8 mouse cellular contexts compared by ENCODE assay signal in genomic region chr5:103336689-103337490, GRCm38 (mm10).
DNase-seq lines count a peak whose midpoint lies in the region; ATAC-seq and TF ChIP-seq lines count a peak whose summit lies in the region.
"Had no signal": no experiment of that assay in that cellular context is flagged by ENCODE, and none has a peak within 500 bp of the region (broad histone marks: within the 10 kb centered on the region; RNA-seq: fewer than 3 reads in every experiment).

No protein-coding gene starts in this region.

- H3K9ac ChIP-seq in embryonic facial prominence, embryonic 13.5 days = no peak overlapping the region
- no peak overlapping the region for H3K9ac ChIP-seq in hindbrain, embryonic 11.5 days (ENCODE audit: low read depth, low read length)
- no peak overlapping the region for H3K9ac ChIP-seq in midbrain, postnatal 0 days (replicated peaks; ENCODE audit: low read length, poor library complexity, severe bottlenecking)

- peak overlapping the region; percentile 34 for H3K4me2 ChIP-seq in embryonic facial prominence, embryonic 13.5 days
- H3K4me2 ChIP-seq in hindbrain, embryonic 11.5 days (replicated peaks; ENCODE audit: low read depth, low read length) = peak overlapping the region; percentile 23; the same call in 1 of the 2 replicates
- peak overlapping the region; percentile 32 for H3K4me2 ChIP-seq in midbrain, postnatal 0 days (ENCODE audit: low read depth, low read length, poor library complexity, severe bottlenecking)

- no peak for TF ChIP-seq CTCF in layer of hippocampus, adult 2 months (conservative IDR thresholded peaks at IDR 0.05)
- TF ChIP-seq CTCF in midbrain, postnatal 0 days (IDR thresholded peaks at IDR 0.05) = no peak

- WGBS in embryonic facial prominence, embryonic 13.5 days = 21% methylated on average over 11 of the region's 11 CpGs
- 6% methylated on average over 11 of the region's 11 CpGs for WGBS in hindbrain, embryonic 11.5 days
- 23% methylated on average over 11 of the region's 11 CpGs for WGBS in midbrain, postnatal 0 days

- H3K4me1 ChIP-seq in embryonic facial prominence, embryonic 13.5 days = peaks cover 8% of the 10 kb centered on the region
- 0 out of 2 replicates have a peak, but pooled peaks cover 2% of the 10 kb centered on the region for H3K4me1 ChIP-seq in hindbrain, embryonic 11.5 days (replicated peaks; ENCODE audit: control insufficient read depth, insufficient read depth, low read length)
- peaks cover 14% of the 10 kb centered on the region for H3K4me1 ChIP-seq in midbrain, postnatal 0 days (ENCODE audit: insufficient read depth, low read length)

- DNase-seq in layer of hippocampus, adult 2 months (ENCODE audit: low spot score in 2 of 2) = no peak
- DNase-seq in layer of hippocampus, postnatal 25 days (ENCODE audit: extremely low spot score in 1 of 2, low spot score in 1 of 2) = no peak
- peak; percentile 60 for DNase-seq in hindbrain, embryonic 11.5 days (ENCODE audit: low spot score)
- DNase-seq in midbrain, postnatal 0 days (ENCODE audit: low spot score) = no peak
- no peak for DNase-seq in cerebellum, adult 8-10 months
- DNase-seq in layer of hippocampus, adult 8-10 months (ENCODE audit: low spot score in 2 of 2) = no peak
- DNase-seq: cerebellum, adult 11-12 months had no signal

- H3K27me3 ChIP-seq in embryonic facial prominence, embryonic 13.5 days = no peaks in the 10 kb centered on the region; the same call in 1 of the 2 replicates
- H3K27me3 ChIP-seq in hindbrain, embryonic 11.5 days (ENCODE audit: control insufficient read depth, insufficient read depth, low read length) = peaks cover 2% of the 10 kb centered on the region; the same call in 1 of the 2 replicates
- H3K27me3 ChIP-seq in midbrain, postnatal 0 days (ENCODE audit: insufficient read depth, low read length) = no peaks in the 10 kb centered on the region

- H3K4me3 ChIP-seq in layer of hippocampus, adult 2 months = peak overlapping the region; percentile 33
- H3K4me3 ChIP-seq in embryonic facial prominence, embryonic 13.5 days = no peak overlapping the region
- H3K4me3 ChIP-seq in hindbrain, embryonic 11.5 days (ENCODE audit: low read depth, low read length) = no peak overlapping the region
- no peak overlapping the region for H3K4me3 ChIP-seq in midbrain, postnatal 0 days (ENCODE audit: low read depth, low read length)

- 0 out of 2 replicates have a peak, but pooled peaks have one; percentile 56 for ATAC-seq in embryonic facial prominence, embryonic 13.5 days (ENCODE audit: insufficient number of reproducible peaks, insufficient read depth, low FRiP score, low TSS enrichment, low read depth)
- ATAC-seq in hindbrain, embryonic 11.5 days (ENCODE audit: low FRiP score) = peak; percentile 84
- no peak for ATAC-seq in midbrain, postnatal 0 days (ENCODE audit: low FRiP score)

- no peaks in the 10 kb centered on the region for H3K36me3 ChIP-seq in embryonic facial prominence, embryonic 13.5 days
- H3K36me3 ChIP-seq in hindbrain, embryonic 11.5 days (ENCODE audit: control insufficient read depth, insufficient read depth, low read length) = no peaks in the 10 kb centered on the region
- H3K36me3 ChIP-seq in midbrain, postnatal 0 days (ENCODE audit: insufficient read depth, low read length) = no peaks in the 10 kb centered on the region

- H3K27ac ChIP-seq in layer of hippocampus, adult 2 months = peak overlapping the region; percentile 78
- no peak overlapping the region for H3K27ac ChIP-seq in embryonic facial prominence, embryonic 13.5 days
- peak overlapping the region; percentile 37; the same call in 1 of the 2 replicates for H3K27ac ChIP-seq in hindbrain, embryonic 11.5 days (ENCODE audit: low read depth, low read length)
- no peak overlapping the region for H3K27ac ChIP-seq in midbrain, postnatal 0 days (ENCODE audit: low read depth, low read length)

- H3K9me3 ChIP-seq in embryonic facial prominence, embryonic 13.5 days = no peaks in the 10 kb centered on the region
- no peaks in the 10 kb centered on the region for H3K9me3 ChIP-seq in hindbrain, embryonic 11.5 days (ENCODE audit: control insufficient read depth, low read length)
- H3K9me3 ChIP-seq in midbrain, postnatal 0 days (ENCODE audit: low read length) = no peaks in the 10 kb centered on the region

Comparison
In these comparisons a context has a peak if more than half of its experiments do, and no peak if none do; other contexts are left out.
1. H3K27ac ChIP-seq: peak in layer of hippocampus, adult 2 months (single experiment) and hindbrain, embryonic 11.5 days (single experiment); none in embryonic facial prominence, embryonic 13.5 days (single experiment) and midbrain, postnatal 0 days (single experiment).
2. Peak in every context shown above with its lines, with median percentiles within 50 percentile points of each other: H3K4me2 ChIP-seq.